In the genomic region with DNA sequence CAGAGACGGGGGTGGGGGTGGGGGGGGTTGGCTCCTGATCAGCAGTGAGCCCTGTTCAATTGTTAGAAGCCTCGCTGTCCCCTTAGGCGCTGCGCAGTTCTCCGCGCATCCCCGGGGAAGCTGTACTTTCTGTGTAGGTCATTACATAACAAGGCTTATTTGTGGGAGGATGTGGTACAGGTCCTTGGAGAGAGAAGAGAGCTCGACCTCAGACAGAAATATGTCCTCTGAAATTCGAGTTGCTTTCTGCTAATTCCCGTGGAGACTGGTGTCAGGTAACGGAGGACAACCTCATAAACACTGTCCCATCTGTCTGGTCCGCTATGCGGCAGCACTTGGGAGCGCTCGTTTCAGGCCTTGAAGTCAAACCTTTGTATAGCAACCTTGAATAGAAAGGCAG, we compare ENCODE assay signal across 13 mouse cellular contexts. TPM values are rescaled to one million over a fixed set of nuclear protein-coding genes. Genes with fewer than 3 reads are reported as not detected.
DNase-seq lines count a peak whose midpoint lies in the region; ATAC-seq and TF ChIP-seq lines count a peak whose summit lies in the region.
"Had no signal": no experiment of that assay in that cellular context is flagged by ENCODE, and none has a peak within 500 bp of the region (broad histone marks: within the 10 kb centered on the region; RNA-seq: fewer than 3 reads in every experiment).

No protein-coding gene starts in this region.

- no peak overlapping the region for H3K27ac ChIP-seq in kidney, postnatal 0 days
- no peak overlapping the region for H3K27ac ChIP-seq in embryonic facial prominence, embryonic 13.5 days
- H3K27ac ChIP-seq in neural tube, embryonic 12.5 days, result no peak overlapping the region
- H3K27ac ChIP-seq: intestine, embryonic 15.5 days; stomach, embryonic 15.5 days had no signal

- H3K4me3 ChIP-seq in kidney, postnatal 0 days (replicated peaks; ENCODE audit: low read depth, low read length), result no peak overlapping the region
- no peak overlapping the region for H3K4me3 ChIP-seq in embryonic facial prominence, embryonic 13.5 days
- no peak overlapping the region for H3K4me3 ChIP-seq in neural tube, embryonic 12.5 days
- H3K4me3 ChIP-seq in lung, adult 2 months (replicated peaks; ENCODE audit: extremely low read depth, low read depth, low read length), result no peak overlapping the region
- H3K4me3 ChIP-seq: intestine, embryonic 15.5 days; stomach, embryonic 15.5 days had no signal

- H3K4me1 ChIP-seq in kidney, postnatal 0 days (replicated peaks; ENCODE audit: insufficient read depth, low read length), result peaks cover 10% of the 10 kb centered on the region; the same call in 1 of the 2 replicates
- peaks cover 25% of the 10 kb centered on the region for H3K4me1 ChIP-seq in embryonic facial prominence, embryonic 13.5 days
- peaks cover 14% of the 10 kb centered on the region for H3K4me1 ChIP-seq in neural tube, embryonic 12.5 days
- peaks cover 5% of the 10 kb centered on the region for H3K4me1 ChIP-seq in lung, adult 2 months (ENCODE audit: control insufficient read depth, insufficient read depth, low read length)

- H3K9ac ChIP-seq in kidney, postnatal 0 days (ENCODE audit: low read depth, low read length), result no peak overlapping the region
- H3K9ac ChIP-seq in embryonic facial prominence, embryonic 13.5 days, result no peak overlapping the region
- H3K9ac ChIP-seq in neural tube, embryonic 12.5 days, result no peak overlapping the region
- H3K9ac ChIP-seq: intestine, embryonic 15.5 days; lung, embryonic 14.5 days; stomach, embryonic 15.5 days had no signal

- WGBS in kidney, postnatal 0 days, result 20% methylated on average over 15 of the region's 15 CpGs
- 8% methylated on average over 15 of the region's 15 CpGs for WGBS in embryonic facial prominence, embryonic 13.5 days
- 33% methylated on average over 15 of the region's 15 CpGs for WGBS in neural tube, embryonic 12.5 days
- 71% methylated on average over 15 of the region's 15 CpGs for WGBS in lung, adult 2 months

- no peaks in the 10 kb centered on the region for H3K9me3 ChIP-seq in kidney, postnatal 0 days (replicated peaks; ENCODE audit: low read length)
- no peaks in the 10 kb centered on the region for H3K9me3 ChIP-seq in embryonic facial prominence, embryonic 13.5 days
- no peaks in the 10 kb centered on the region for H3K9me3 ChIP-seq in neural tube, embryonic 12.5 days
- H3K9me3 ChIP-seq: intestine, embryonic 15.5 days; stomach, embryonic 15.5 days had no signal

- H3K27me3 ChIP-seq in kidney, postnatal 0 days (ENCODE audit: insufficient read depth, low read length), result no peaks in the 10 kb centered on the region
- 0 out of 2 replicates have a peak, but pooled peaks cover 6% of the 10 kb centered on the region for H3K27me3 ChIP-seq in embryonic facial prominence, embryonic 13.5 days
- no peaks in the 10 kb centered on the region for H3K27me3 ChIP-seq in neural tube, embryonic 12.5 days (replicated peaks)
- H3K27me3 ChIP-seq: intestine, embryonic 15.5 days; stomach, embryonic 15.5 days had no signal

- peak; percentile 78 for DNase-seq in embryo, embryonic 10 days (ENCODE audit: low spot score)
- no peak for DNase-seq in embryo, embryonic 9.5 days (ENCODE audit: extremely low spot score)
- DNase-seq in kidney, postnatal 0 days (ENCODE audit: low spot score), result peak; percentile 52
- DNase-seq in kidney, adult 11 months, result no peak
- no peak for DNase-seq in lung, adult 2 months
- no peak for DNase-seq in urinary bladder, postnatal 36 days (ENCODE audit: low spot score in 2 of 2)
- DNase-seq: cerebellum, adult 11-12 months; heart, postnatal 36 days; lung, embryonic 14.5 days had no signal

- no peak for TF ChIP-seq POLR2A in lung, adult 2 months (IDR thresholded peaks at IDR 0.05; ENCODE audit: borderline replicate concordance, extremely low read depth, low read depth, low read length)

- no peak overlapping the region; the same call in 1 of the 2 replicates for H3K4me2 ChIP-seq in kidney, postnatal 0 days (ENCODE audit: low read length)
- peak overlapping the region; percentile 28 for H3K4me2 ChIP-seq in embryonic facial prominence, embryonic 13.5 days
- peak overlapping the region; percentile 14; the same call in 1 of the 2 replicates for H3K4me2 ChIP-seq in neural tube, embryonic 12.5 days (replicated peaks)
- H3K4me2 ChIP-seq: intestine, embryonic 15.5 days; lung, embryonic 14.5 days; stomach, embryonic 15.5 days had no signal

- H3K36me3 ChIP-seq in kidney, postnatal 0 days (ENCODE audit: insufficient read depth, low read length), result no peaks in the 10 kb centered on the region
- H3K36me3 ChIP-seq in embryonic facial prominence, embryonic 13.5 days, result no peaks in the 10 kb centered on the region
- H3K36me3 ChIP-seq in neural tube, embryonic 12.5 days, result no peaks in the 10 kb centered on the region
- H3K36me3 ChIP-seq: intestine, embryonic 15.5 days; stomach, embryonic 15.5 days had no signal

- ATAC-seq in kidney, postnatal 0 days (replicated peaks; ENCODE audit: low FRiP score, low read depth), result no peak
- no peak for ATAC-seq in embryonic facial prominence, embryonic 13.5 days (ENCODE audit: insufficient number of reproducible peaks, insufficient read depth, low FRiP score, low TSS enrichment, low read depth)
- no peak for ATAC-seq in neural tube, embryonic 12.5 days (ENCODE audit: low FRiP score, low read depth)
- ATAC-seq: intestine, embryonic 15.5 days had no signal

- peak; percentile 20; the same call in 1 of the 2 replicates for TF ChIP-seq CTCF in kidney, postnatal 0 days (IDR thresholded peaks at IDR 0.05; ENCODE audit: low read depth)
- no peak for TF ChIP-seq CTCF in lung, adult 2 months (IDR thresholded peaks at IDR 0.05; ENCODE audit: insufficient read depth, low read length)

RNA-seq across cellular contexts. Expression of a gene that starts 52.2 kb away (rescaled TPM):
- 42.2 and 48.0 TPM in 2 replicates for polyA plus RNA-seq in kidney, postnatal 0 days (2015; fragmentation: Nextera tagmentation; extraction: Ambion mirVana)
- 70.0 and 71.3 TPM in 2 replicates for polyA plus RNA-seq in embryonic facial prominence, embryonic 13.5 days (2015; fragmentation: Nextera tagmentation; extraction: Ambion mirVana)
- polyA plus RNA-seq in neural tube, embryonic 12.5 days (2016; fragmentation: Nextera tagmentation; extraction: Ambion mirVana), result 120 and 128 TPM in 2 replicates
- 18.2 and 18.5 TPM in 2 replicates for polyA plus RNA-seq in lung, adult 2 months (2012; rRNA removed)

Comparison
In these comparisons a context has a peak if more than half of its experiments do, and no peak if none do; other contexts are left out.
1. DNase-seq: peak in embryo, embryonic 10 days (single experiment) and kidney, postnatal 0 days (single experiment); none in embryo, embryonic 9.5 days (single experiment), kidney, adult 11 months (single experiment), lung, adult 2 months (single experiment) and urinary bladder, postnatal 36 days (0 of 2).